Mouse (Mus musculus): ENCODE results near the gene Limk1.

Limk1 gene

GRCm38 (mm10) chr5:134630835-134631234 lies 57.6 kb downstream of the Limk1 start:
- no peak for DNase-seq (ENCODE audit: low spot score)

GRCm38 (mm10) chr5:134629508-134629907 lies 58.9 kb downstream of the Limk1 start:
- DNase-seq (ENCODE audit: low spot score): no peak

GRCm38 (mm10) chr5:134622069-134622468 lies 66.3 kb downstream of the Limk1 start:
- no peak for DNase-seq (ENCODE audit: low spot score)

- no peak for DNase-seq (ENCODE audit: low spot score)
Observed at GRCm38 (mm10) chr5:134621099-134621640, 67.2 kb downstream of the Limk1 start.

- no peak for DNase-seq (ENCODE audit: low spot score)
Observed at GRCm38 (mm10) chr5:134620457-134620856, 67.9 kb downstream of the Limk1 start.

- peak; percentile 37 for DNase-seq (ENCODE audit: low spot score)
Observed at GRCm38 (mm10) chr5:134617071-134617470, 71.3 kb downstream of the Limk1 start.

GRCm38 (mm10) chr5:134615780-134616179 lies 72.6 kb downstream of the Limk1 start:
- DNase-seq (ENCODE audit: low spot score): no peak

- no peak for DNase-seq (ENCODE audit: low spot score)
Observed at GRCm38 (mm10) chr5:134615380-134615779, 73.0 kb downstream of the Limk1 start.

- no peak for DNase-seq (ENCODE audit: low spot score)
Observed at GRCm38 (mm10) chr5:134614802-134615201, 73.6 kb downstream of the Limk1 start, which contains the start of gene Lat2. TSS of gene Lat2 (minus strand) at chr5:134615025.

- DNase-seq (ENCODE audit: low spot score): no peak
Observed at GRCm38 (mm10) chr5:134614296-134614695, 74.1 kb downstream of the Limk1 start.

- no peak for DNase-seq (ENCODE audit: low spot score)
Observed at GRCm38 (mm10) chr5:134613727-134614126, 74.7 kb downstream of the Limk1 start.

GRCm38 (mm10) chr5:134611810-134612521 lies 76.4 kb downstream of the Limk1 start:
- DNase-seq (ENCODE audit: low spot score): no peak

GRCm38 (mm10) chr5:134609916-134610643 lies 78.3 kb downstream of the Limk1 start:
- no peak for DNase-seq (ENCODE audit: low spot score)

GRCm38 (mm10) chr5:134607121-134607520 lies 81.3 kb downstream of the Limk1 start:
- DNase-seq (ENCODE audit: low spot score): no peak

- no peak for DNase-seq (ENCODE audit: low spot score)
Observed at GRCm38 (mm10) chr5:134606314-134606713, 82.1 kb downstream of the Limk1 start.
